In the genomic region with DNA sequence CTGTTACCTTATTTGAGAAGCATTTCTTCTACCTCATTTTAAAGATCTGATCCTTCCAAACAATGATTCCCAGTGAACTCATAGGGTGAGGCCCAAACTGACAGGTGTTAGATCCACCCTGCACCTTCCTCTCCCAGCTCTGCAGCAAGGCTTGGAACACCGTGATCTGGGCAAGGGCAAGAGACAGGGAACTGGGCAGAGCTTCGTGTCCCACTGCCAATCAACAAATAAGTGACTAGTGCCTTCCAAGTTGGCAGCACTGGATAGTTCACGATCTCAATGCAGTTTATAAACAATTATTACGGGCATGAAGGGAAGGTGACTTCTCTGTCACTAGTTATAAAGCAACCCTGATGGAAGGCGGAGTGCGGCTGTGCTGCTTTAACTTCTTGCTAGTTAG, we compare ENCODE assay signal across 23 mouse cellular contexts. TPM values are rescaled to one million over a fixed set of nuclear protein-coding genes. Genes with fewer than 3 reads are reported as not detected.
DNase-seq lines count a peak whose midpoint lies in the region; ATAC-seq lines count a peak whose summit lies in the region.
"Had no signal": no experiment of that assay in that cellular context is flagged by ENCODE, and none has a peak within 500 bp of the region (broad histone marks: within the 10 kb centered on the region; RNA-seq: fewer than 3 reads in every experiment).

No protein-coding gene starts in this region.

- ATAC-seq in heart, embryonic 11.5 days (replicated peaks; ENCODE audit: insufficient number of reproducible peaks, low FRiP score, low TSS enrichment): no peak
- ATAC-seq: CD4-positive, CD25-positive, alpha-beta regulatory T cell, adult 4 months; forebrain, embryonic 14.5 days; intestine, embryonic 16.5 days had no signal

- 0 out of 2 replicates have a peak, but pooled peaks cover 3% of the 10 kb centered on the region for H3K36me3 ChIP-seq in heart, embryonic 11.5 days (ENCODE audit: control insufficient read depth, insufficient read depth, low read length)
- H3K36me3 ChIP-seq in heart, embryonic 10.5 days: peaks cover 7% of the 10 kb centered on the region; the same call in 1 of the 2 replicates

- H3K4me3 ChIP-seq in heart, embryonic 11.5 days (ENCODE audit: low read depth, low read length): no peak overlapping the region
- H3K4me3 ChIP-seq in heart, embryonic 10.5 days: no peak overlapping the region
- H3K4me3 ChIP-seq: embryonic facial prominence, embryonic 15.5 days; erythroblast, embryonic 14.5 days; forebrain, embryonic 10.5 days; heart, embryonic 15.5 days; hindbrain, embryonic 15.5 days had no signal

- no peaks in the 10 kb centered on the region for H3K4me1 ChIP-seq in heart, embryonic 11.5 days (ENCODE audit: control insufficient read depth, insufficient read depth, low read length)
- peaks cover 9% of the 10 kb centered on the region; the same call in 1 of the 2 replicates for H3K4me1 ChIP-seq in heart, embryonic 10.5 days
- H3K4me1 ChIP-seq: hindbrain, embryonic 15.5 days had no signal

- H3K9ac ChIP-seq in heart, embryonic 11.5 days (ENCODE audit: low read depth, low read length): no peak overlapping the region
- H3K9ac ChIP-seq: embryonic facial prominence, embryonic 15.5 days; heart, embryonic 15.5 days; hindbrain, embryonic 15.5 days had no signal

- no peaks in the 10 kb centered on the region for H3K27me3 ChIP-seq in heart, embryonic 11.5 days (ENCODE audit: control insufficient read depth, insufficient read depth, low read length)
- no peaks in the 10 kb centered on the region for H3K27me3 ChIP-seq in heart, embryonic 10.5 days (ENCODE audit: insufficient read depth, poor library complexity, severe bottlenecking)
- H3K27me3 ChIP-seq: embryonic facial prominence, embryonic 15.5 days; heart, embryonic 15.5 days; hindbrain, embryonic 15.5 days had no signal

- no peak overlapping the region for H3K27ac ChIP-seq in heart, embryonic 11.5 days (ENCODE audit: low read depth, low read length)
- H3K27ac ChIP-seq in heart, embryonic 10.5 days: no peak overlapping the region
- H3K27ac ChIP-seq: embryonic facial prominence, embryonic 15.5 days; forebrain, embryonic 10.5 days; heart, embryonic 15.5 days; hindbrain, embryonic 15.5 days had no signal

- H3K9me3 ChIP-seq in heart, embryonic 11.5 days (replicated peaks; ENCODE audit: control insufficient read depth, low read length): no peaks in the 10 kb centered on the region
- H3K9me3 ChIP-seq in heart, embryonic 10.5 days: no peaks in the 10 kb centered on the region
- H3K9me3 ChIP-seq: embryonic facial prominence, embryonic 15.5 days; forebrain, embryonic 10.5 days; G1E; heart, embryonic 15.5 days; hindbrain, embryonic 15.5 days had no signal

- WGBS in heart, embryonic 11.5 days (ENCODE audit: insufficient replicate concordance): 87% methylated on average over 6 of the region's 6 CpGs
- 87% methylated on average over 6 of the region's 6 CpGs for WGBS in heart, embryonic 10.5 days

- H3K4me2 ChIP-seq in heart, embryonic 11.5 days: no peak overlapping the region
- H3K4me2 ChIP-seq: embryonic facial prominence, embryonic 15.5 days; heart, embryonic 15.5 days; hindbrain, embryonic 15.5 days had no signal

- DNase-seq in adrenal gland, postnatal 14 days: peak; percentile 26
- no peak for DNase-seq in adrenal gland, postnatal 25 days
- DNase-seq in heart, adult 11 months: peak; percentile 94
- DNase-seq in heart, adult 9 months (ENCODE audit: low spot score in 2 of 2): peak; percentile 47 to 48
- DNase-seq in heart, embryonic 10.5 days (ENCODE audit: low spot score): no peak
- peak; percentile 21 for DNase-seq in adipocyte (ENCODE audit: low spot score)
- DNase-seq in urinary bladder, postnatal 14 days (ENCODE audit: low spot score): no peak
- DNase-seq: adrenal gland, postnatal 10 days; B cell, adult 2 months; cerebellum, adult 2 months; embryo, embryonic 11 days; heart, postnatal 14 days; kidney, adult 8-10 months had no signal

RNA-seq across cellular contexts. Expression of a gene that starts 42.2 kb away (rescaled TPM):
- total RNA-seq in adrenal gland, postnatal 14 days (2021): 53.4 and 64.1 TPM in 2 replicates
- total RNA-seq in adrenal gland, postnatal 25 days (2021): 19.3 and 20.2 TPM in 2 replicates
- polyA plus RNA-seq in heart, embryonic 11.5 days (2014; fragmentation: Nextera tagmentation; extraction: Ambion mirVana): 8.3 and 9.0 TPM in 2 replicates
- 8.4 and 13.3 TPM in 2 replicates for polyA plus RNA-seq in heart, embryonic 10.5 days (2016; fragmentation: Nextera tagmentation; extraction: Ambion mirVana)

Comparison
In these comparisons a context has a peak if more than half of its experiments do, and no peak if none do; other contexts are left out.
1. DNase-seq: peak in adrenal gland, postnatal 14 days (single experiment), heart, adult 11 months (single experiment), heart, adult 9 months (2 of 2) and adipocyte (single experiment); none in adrenal gland, postnatal 25 days (single experiment), heart, embryonic 10.5 days (single experiment) and urinary bladder, postnatal 14 days (single experiment).